Mouse (Mus musculus) common myeloid progenitor, adult 5-6 weeks (primary cell): ENCODE data around the gene Edn2. TPM values are rescaled to one million over a fixed set of nuclear protein-coding genes. Genes with fewer than 3 reads are reported as not detected.
A peak's percentile ranks its signal among the peaks of the same experiment; 100 is the strongest.

ENCODE experiments used
- ATAC-seq: replicated peaks from 2 replicates; pipeline ENCODE4 v1.8.0; 2016; ENCODE audit warnings: low read depth, mild to moderate bottlenecking, moderate TSS enrichment, inconsistent platforms; ENCODE audit not compliant: poor library complexity, severe bottlenecking
- total RNA-seq: library from RNA; stranded (forward); fragments of 200-1000, 187-1606 nt; gene quantifications from 2 replicates; pipeline ENCODE4 v1.2.3, GENCODE M21; 2017

The Edn2 gene
- total RNA-seq, 1 experiment from 2014 or later, result not detected

GRCm38 (mm10) chr4:120199184-120199885 lies 38.3 kb downstream of the Edn2 start:
- ATAC-seq, result peak; percentile 39; the same call in 1 of the 2 replicates

DNA sequence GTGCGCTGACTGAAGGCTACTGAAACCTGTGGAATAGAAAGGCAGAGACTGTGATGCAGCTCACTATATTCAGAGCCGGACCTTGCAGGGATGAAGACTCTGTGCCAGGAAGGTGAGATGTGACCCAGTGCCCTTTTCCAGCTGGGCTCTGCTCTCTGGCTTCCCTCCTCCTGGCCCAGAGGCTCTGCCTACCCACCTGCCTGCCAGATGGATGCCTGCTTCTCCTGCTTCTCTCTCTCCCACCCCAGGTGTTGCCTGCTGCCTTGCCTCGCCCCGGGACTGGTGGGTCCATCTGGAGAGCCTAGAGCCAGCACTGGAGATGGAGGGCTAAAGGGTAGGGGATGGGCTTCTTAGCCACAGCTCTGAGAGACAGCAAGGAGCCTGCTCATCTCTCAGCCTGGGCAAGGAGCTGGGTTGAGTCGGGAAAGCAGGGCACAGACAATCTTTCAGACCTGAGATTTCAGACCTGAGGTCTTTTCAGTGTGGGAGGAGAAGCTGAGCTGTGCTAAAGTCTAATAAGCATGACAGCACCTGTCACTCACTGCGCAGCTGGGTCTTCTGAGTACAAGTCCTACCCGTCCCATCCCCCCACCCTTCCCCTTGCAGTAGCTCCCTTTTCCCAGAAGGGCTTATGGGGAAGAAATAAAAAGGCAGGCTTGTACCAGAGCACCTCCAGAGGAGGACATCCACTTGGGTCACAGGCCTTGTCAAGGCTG lies 39.7 kb downstream of the Edn2 start:
- no peak for ATAC-seq

DNA sequence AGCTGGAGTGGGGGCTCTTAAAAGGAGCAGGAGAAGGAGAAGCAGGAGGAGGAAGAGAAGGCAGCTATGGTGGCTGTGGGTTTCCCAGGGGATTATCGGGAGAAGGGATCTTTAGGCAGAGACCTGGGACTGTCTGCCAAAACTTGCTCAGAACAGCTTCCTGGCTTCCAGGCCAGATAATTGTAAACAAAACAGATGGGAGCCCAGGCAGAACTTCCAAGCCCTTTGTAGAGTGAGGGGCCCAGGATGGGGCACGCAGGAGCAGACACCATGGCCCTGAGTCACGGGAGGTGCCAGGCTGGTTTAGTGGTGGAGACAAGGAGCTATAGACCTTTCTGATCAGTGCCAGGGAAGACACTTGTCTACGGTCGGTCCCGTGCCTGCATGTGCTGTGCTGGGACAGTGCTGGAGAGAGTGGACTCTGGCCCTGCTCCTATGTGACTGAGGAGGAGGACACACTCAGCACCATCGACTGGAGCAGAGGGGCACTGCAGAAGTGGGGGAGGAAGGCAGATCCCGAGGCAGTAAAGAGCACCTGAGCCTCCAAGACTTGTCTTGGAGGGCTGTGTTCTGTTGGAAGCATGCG lies 43.4 kb downstream of the Edn2 start:
- ATAC-seq, result no peak

- no peak for ATAC-seq
Observed at GRCm38 (mm10) chr4:120206471-120206891, 45.5 kb downstream of the Edn2 start.

DNA sequence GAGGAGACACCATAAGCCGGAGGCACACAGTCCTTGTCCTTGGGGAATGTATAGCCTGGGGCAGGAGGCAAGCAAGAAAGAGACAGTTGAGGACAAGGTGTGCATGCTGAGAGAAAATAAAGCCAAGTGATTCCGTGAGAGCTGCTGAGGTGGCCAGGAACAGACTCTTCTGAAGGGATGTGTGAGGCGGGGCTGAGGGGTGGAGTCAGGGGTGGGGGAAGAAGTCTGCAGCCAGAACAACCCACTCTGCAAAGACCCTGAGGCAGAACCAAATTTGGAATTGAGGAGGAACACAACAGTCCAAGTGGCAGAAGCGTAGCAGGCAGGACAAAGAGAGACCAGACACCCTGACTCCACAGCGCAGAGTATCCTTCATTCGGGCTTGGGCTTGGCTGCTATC lies 51.1 kb downstream of the Edn2 start:
- no peak for ATAC-seq

GRCm38 (mm10) chr4:120212812-120213211 lies 51.8 kb downstream of the Edn2 start:
- no peak for ATAC-seq

DNA sequence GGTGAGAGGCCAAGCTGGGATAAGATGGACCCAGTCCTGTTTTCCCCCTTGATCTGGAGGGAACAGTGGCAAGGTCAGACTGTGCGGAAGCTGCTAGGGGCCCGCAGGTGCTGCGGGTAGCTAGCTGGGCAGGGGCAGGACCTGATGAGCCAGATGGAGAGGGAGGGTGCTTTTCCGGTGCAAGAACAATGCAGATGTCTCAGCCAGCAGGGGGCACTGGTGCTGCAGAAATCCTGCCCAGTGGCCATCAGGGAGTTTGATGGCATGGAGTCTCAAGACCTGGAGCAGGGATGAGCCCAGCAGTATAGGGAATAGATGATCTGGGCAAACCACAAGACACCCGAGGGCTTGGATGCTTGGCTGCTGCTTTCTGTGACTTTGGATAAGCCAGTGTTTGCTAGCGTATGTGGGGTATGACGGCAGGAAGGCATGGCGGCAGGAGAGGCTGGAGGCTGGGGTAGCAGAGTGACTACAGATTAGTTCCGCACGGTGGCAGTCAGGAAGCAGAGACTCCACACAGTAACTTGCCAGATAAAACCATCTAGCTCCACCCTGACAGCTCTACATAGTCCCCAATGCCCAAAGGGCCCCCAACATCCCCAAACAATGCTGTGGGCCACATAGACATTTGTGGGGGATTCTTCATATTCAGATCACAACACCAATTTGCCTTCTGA lies 55.0 kb downstream of the Edn2 start:
- peak; percentile 82 for ATAC-seq

DNA sequence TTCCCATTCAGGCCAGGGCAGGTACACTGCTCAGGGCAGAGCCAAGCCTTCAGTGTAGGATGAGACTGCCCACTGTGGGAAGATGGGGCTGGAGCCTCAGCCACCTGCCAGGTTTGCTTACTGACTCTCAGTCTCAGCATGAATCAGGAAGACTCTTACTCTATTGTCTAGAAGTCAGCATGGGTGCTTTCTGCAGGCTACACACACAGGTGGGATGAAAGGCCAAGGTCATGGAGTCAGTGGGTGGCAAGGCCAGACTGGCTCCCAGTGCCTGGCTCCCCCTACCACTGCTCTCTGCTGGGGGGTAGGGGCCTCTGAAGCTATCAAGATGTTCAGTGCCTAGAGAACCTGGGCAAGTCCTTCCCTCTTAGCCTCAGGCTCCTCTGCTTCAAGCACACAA lies 55.9 kb downstream of the Edn2 start:
- no peak for ATAC-seq

Other genes with a start within 250 kb of the Edn2 start
- not detected in 2 replicates for gene AL607142.1, start 96.2 kb upstream of the Edn2 start, total RNA-seq
- not detected in 2 replicates for gene Foxo6, start 126.1 kb downstream of the Edn2 start, total RNA-seq
- 19.1 and 31.0 TPM in 2 replicates for gene Scmh1, start 244.1 kb downstream of the Edn2 start, total RNA-seq